Comparison of ENCODE assay signal across 14 mouse cellular contexts in the genomic region with DNA sequence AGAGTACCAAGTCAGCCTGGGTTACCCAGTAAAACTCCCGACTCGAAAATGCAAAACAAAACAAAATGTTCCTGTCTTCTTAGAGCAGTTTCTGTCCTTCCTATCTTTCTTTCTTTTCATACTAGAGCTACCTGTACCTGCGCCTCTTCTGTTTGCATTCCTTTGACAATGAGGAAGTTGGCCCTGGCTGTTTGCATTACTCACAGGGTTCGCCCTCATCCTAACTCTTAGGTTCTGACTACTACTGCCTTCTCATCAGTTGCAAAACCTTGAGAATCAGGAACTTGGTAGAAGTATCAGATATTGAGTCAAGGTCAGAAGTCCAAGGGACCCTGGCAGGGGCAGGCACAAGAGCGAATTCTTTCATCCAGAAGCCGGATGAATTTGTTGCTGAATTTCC. TPM values are rescaled to one million over a fixed set of nuclear protein-coding genes. Genes with fewer than 3 reads are reported as not detected.
DNase-seq lines count a peak whose midpoint lies in the region; ATAC-seq and TF ChIP-seq lines count a peak whose summit lies in the region.
"Had no signal": no experiment of that assay in that cellular context is flagged by ENCODE, and none has a peak within 500 bp of the region (broad histone marks: within the 10 kb centered on the region; RNA-seq: fewer than 3 reads in every experiment).

No protein-coding gene starts in this region.

- H3K79me2 ChIP-seq in heart, adult 2 months (replicated peaks; ENCODE audit: control insufficient read depth, insufficient read depth, low read length): no peaks in the 10 kb centered on the region

- TF ChIP-seq EP300 in heart, adult 2 months (IDR thresholded peaks at IDR 0.05; ENCODE audit: insufficient read depth, low read depth, low read length): no peak

- ATAC-seq in lung, embryonic 16.5 days (ENCODE audit: low read depth): no peak
- ATAC-seq in intestine, embryonic 15.5 days: peak; percentile 59; the same call in 1 of the 2 replicates
- ATAC-seq in stomach, embryonic 14.5 days (ENCODE audit: insufficient number of reproducible peaks, insufficient read depth, low FRiP score, low read depth): no peak
- no peak for ATAC-seq in forebrain, embryonic 12.5 days (ENCODE audit: low FRiP score)

- H3K9me3 ChIP-seq in lung, embryonic 16.5 days (ENCODE audit: control insufficient read depth, low read length): no peaks in the 10 kb centered on the region
- H3K9me3 ChIP-seq in intestine, embryonic 15.5 days: no peaks in the 10 kb centered on the region
- H3K9me3 ChIP-seq in stomach, embryonic 14.5 days (ENCODE audit: control insufficient read depth, low read depth, low read length): no peaks in the 10 kb centered on the region
- no peaks in the 10 kb centered on the region for H3K9me3 ChIP-seq in forebrain, embryonic 12.5 days
- H3K9me3 ChIP-seq: forebrain, embryonic 10.5 days had no signal

- H3K4me2 ChIP-seq in lung, embryonic 16.5 days (ENCODE audit: low read depth, low read length): peak overlapping the region; percentile 87
- H3K4me2 ChIP-seq in intestine, embryonic 15.5 days (replicated peaks): peak overlapping the region; percentile 93
- peak overlapping the region; percentile 83 for H3K4me2 ChIP-seq in stomach, embryonic 14.5 days (replicated peaks; ENCODE audit: low read depth, low read length)
- H3K4me2 ChIP-seq in forebrain, embryonic 12.5 days: no peak overlapping the region

- no peaks in the 10 kb centered on the region for H3K27me3 ChIP-seq in lung, embryonic 16.5 days (ENCODE audit: control insufficient read depth, insufficient read depth, low read depth, low read length)
- no peaks in the 10 kb centered on the region for H3K27me3 ChIP-seq in intestine, embryonic 15.5 days (replicated peaks)
- no peaks in the 10 kb centered on the region for H3K27me3 ChIP-seq in stomach, embryonic 14.5 days (ENCODE audit: control insufficient read depth, insufficient read depth, low read length)
- 0 out of 2 replicates have a peak, but pooled peaks cover 2% of the 10 kb centered on the region for H3K27me3 ChIP-seq in heart, adult 2 months (ENCODE audit: control insufficient read depth, insufficient read depth, low read length)
- H3K27me3 ChIP-seq in forebrain, embryonic 12.5 days: peaks cover 29% of the 10 kb centered on the region

- H3K9ac ChIP-seq in lung, embryonic 16.5 days (ENCODE audit: low read length): peak overlapping the region; percentile 76; the same call in 1 of the 2 replicates
- H3K9ac ChIP-seq in intestine, embryonic 15.5 days: peak overlapping the region; percentile 78
- no peak overlapping the region for H3K9ac ChIP-seq in stomach, embryonic 14.5 days (replicated peaks; ENCODE audit: low read depth, low read length)
- H3K9ac ChIP-seq in heart, adult 2 months (ENCODE audit: low read depth, low read length): no peak overlapping the region
- no peak overlapping the region for H3K9ac ChIP-seq in forebrain, embryonic 12.5 days

- peak overlapping the region; percentile 78 for H3K4me3 ChIP-seq in lung, embryonic 16.5 days (ENCODE audit: low read length)
- H3K4me3 ChIP-seq in intestine, embryonic 15.5 days (replicated peaks): peak overlapping the region; percentile 78
- H3K4me3 ChIP-seq in stomach, embryonic 14.5 days (ENCODE audit: low read depth, low read length): peak overlapping the region; percentile 55; the same call in 1 of the 2 replicates
- H3K4me3 ChIP-seq in heart, adult 2 months: no peak overlapping the region
- no peak overlapping the region for H3K4me3 ChIP-seq in forebrain, embryonic 12.5 days (replicated peaks)
- H3K4me3 ChIP-seq: layer of hippocampus, adult 2 months; left cerebral cortex, adult 2 months had no signal

- intact Hi-C loops in heart, adult 2 months (cut with DNase I): no loop called here

- WGBS in lung, embryonic 16.5 days: 56% methylated on average over 6 of the region's 6 CpGs
- WGBS in intestine, embryonic 15.5 days: 62% methylated on average over 6 of the region's 6 CpGs
- WGBS in stomach, embryonic 14.5 days: 70% methylated on average over 6 of the region's 6 CpGs
- 87% methylated on average over 6 of the region's 6 CpGs for WGBS in heart, adult 2 months
- WGBS in forebrain, embryonic 12.5 days: 87% methylated on average over 6 of the region's 6 CpGs

- peaks cover 18% of the 10 kb centered on the region for H3K4me1 ChIP-seq in lung, embryonic 16.5 days (replicated peaks; ENCODE audit: control insufficient read depth, insufficient read depth, low read length)
- H3K4me1 ChIP-seq in intestine, embryonic 15.5 days (replicated peaks): peaks cover 5% of the 10 kb centered on the region
- 0 out of 2 replicates have a peak, but pooled peaks cover 2% of the 10 kb centered on the region for H3K4me1 ChIP-seq in stomach, embryonic 14.5 days (ENCODE audit: control insufficient read depth, insufficient read depth, low read length)
- H3K4me1 ChIP-seq in heart, adult 2 months (ENCODE audit: control insufficient read depth, insufficient read depth, low read length): no peaks in the 10 kb centered on the region
- peaks cover 3% of the 10 kb centered on the region; the same call in 1 of the 2 replicates for H3K4me1 ChIP-seq in forebrain, embryonic 12.5 days

- H3K27ac ChIP-seq in lung, embryonic 16.5 days (ENCODE audit: low read length): peak overlapping the region; percentile 30; the same call in 1 of the 2 replicates
- H3K27ac ChIP-seq in intestine, embryonic 15.5 days: 0 out of 2 replicates have a peak overlapping the region, but pooled peaks have one; percentile 32
- H3K27ac ChIP-seq in stomach, embryonic 14.5 days (ENCODE audit: low read length): peak overlapping the region; percentile 48
- H3K27ac ChIP-seq in heart, adult 2 months: no peak overlapping the region
- H3K27ac ChIP-seq in forebrain, embryonic 12.5 days: no peak overlapping the region
- H3K27ac ChIP-seq: forebrain, embryonic 10.5 days; gastrocnemius, adult 2 months; layer of hippocampus, adult 2 months; left cerebral cortex, adult 2 months had no signal

- no peak for TF ChIP-seq POLR2A in heart, adult 2 months (IDR thresholded peaks at IDR 0.05; ENCODE audit: insufficient read depth, low read depth, low read length)

- TF ChIP-seq CTCF in heart, adult 2 months (IDR thresholded peaks at IDR 0.05): no peak

- peak; percentile 39 for DNase-seq in heart, adult 11 months
- DNase-seq in heart, adult 18-20 months: no peak
- DNase-seq in lung, postnatal 4 days: no peak
- no peak for DNase-seq in heart, adult 2 months
- DNase-seq: cerebellum, adult 2 months; gastrocnemius, adult 2 months; thymus, postnatal 4 days had no signal

- 0 out of 2 replicates have a peak, but pooled peaks cover 2% of the 10 kb centered on the region for H3K36me3 ChIP-seq in lung, embryonic 16.5 days (ENCODE audit: control insufficient read depth, insufficient read depth, low read length)
- H3K36me3 ChIP-seq in intestine, embryonic 15.5 days: no peaks in the 10 kb centered on the region
- H3K36me3 ChIP-seq in stomach, embryonic 14.5 days (ENCODE audit: control insufficient read depth, insufficient read depth, low read length): no peaks in the 10 kb centered on the region; the same call in 1 of the 2 replicates
- H3K36me3 ChIP-seq in heart, adult 2 months (ENCODE audit: control insufficient read depth, insufficient read depth, low read length): no peaks in the 10 kb centered on the region
- H3K36me3 ChIP-seq in forebrain, embryonic 12.5 days (replicated peaks): no peaks in the 10 kb centered on the region
- H3K36me3 ChIP-seq: forebrain, embryonic 10.5 days had no signal

RNA-seq across cellular contexts. Expression of a gene that starts 1.7 kb away (rescaled TPM):
- 1 to 10 TPM in 1 of 2 experiments, under 1 TPM in 1; 0.79 to 1.6 TPM for total RNA-seq in heart, adult 18-20 months (2021)
- 24.2 and 26.4 TPM in 2 replicates for polyA plus RNA-seq in lung, embryonic 16.5 days (2015; fragmentation: Nextera tagmentation; extraction: Ambion mirVana)
- 43.1 and 46.5 TPM in 2 replicates for polyA plus RNA-seq in intestine, embryonic 15.5 days (2015; fragmentation: Nextera tagmentation; extraction: Ambion mirVana)
- polyA plus RNA-seq in stomach, embryonic 14.5 days (2014; fragmentation: Nextera tagmentation; extraction: Ambion mirVana): 38.2 and 45.7 TPM in 2 replicates
- 1 to 10 TPM; 1.2 to 1.6 TPM for total RNA-seq in heart, adult 2 months (2021)
- 0.86 and 2.5 TPM in 2 replicates for polyA plus RNA-seq in heart, adult 2 months (2012; rRNA removed)
- polyA plus RNA-seq in forebrain, embryonic 12.5 days (2016; fragmentation: Nextera tagmentation; extraction: Ambion mirVana): 4.7 and 5.1 TPM in 2 replicates

Comparison
In these comparisons a context has a peak if more than half of its experiments do, and no peak if none do; other contexts are left out.
1. H3K27ac ChIP-seq: peak in lung, embryonic 16.5 days (single experiment), intestine, embryonic 15.5 days (single experiment) and stomach, embryonic 14.5 days (single experiment); none in heart, adult 2 months (single experiment) and forebrain, embryonic 12.5 days (single experiment).
2. H3K4me3 ChIP-seq: peak in lung, embryonic 16.5 days (single experiment), intestine, embryonic 15.5 days (single experiment) and stomach, embryonic 14.5 days (single experiment); none in heart, adult 2 months (single experiment) and forebrain, embryonic 12.5 days (single experiment).
3. H3K9ac ChIP-seq: peak in lung, embryonic 16.5 days (single experiment) and intestine, embryonic 15.5 days (single experiment); none in stomach, embryonic 14.5 days (single experiment), heart, adult 2 months (single experiment) and forebrain, embryonic 12.5 days (single experiment).